Mouse (Mus musculus) urinary bladder, adult 18-20 months (tissue): Measurements from ENCODE around the gene Lrp5.

Source experiments
- DNase-seq, 2 experiments: peaks; one replicate each; pipeline ENCODE4 v3.0.0; 2022; ENCODE audit warnings: low spot score in 2 of 2, mixed read lengths in 2 of 2

Gene Lrp5

DNA sequence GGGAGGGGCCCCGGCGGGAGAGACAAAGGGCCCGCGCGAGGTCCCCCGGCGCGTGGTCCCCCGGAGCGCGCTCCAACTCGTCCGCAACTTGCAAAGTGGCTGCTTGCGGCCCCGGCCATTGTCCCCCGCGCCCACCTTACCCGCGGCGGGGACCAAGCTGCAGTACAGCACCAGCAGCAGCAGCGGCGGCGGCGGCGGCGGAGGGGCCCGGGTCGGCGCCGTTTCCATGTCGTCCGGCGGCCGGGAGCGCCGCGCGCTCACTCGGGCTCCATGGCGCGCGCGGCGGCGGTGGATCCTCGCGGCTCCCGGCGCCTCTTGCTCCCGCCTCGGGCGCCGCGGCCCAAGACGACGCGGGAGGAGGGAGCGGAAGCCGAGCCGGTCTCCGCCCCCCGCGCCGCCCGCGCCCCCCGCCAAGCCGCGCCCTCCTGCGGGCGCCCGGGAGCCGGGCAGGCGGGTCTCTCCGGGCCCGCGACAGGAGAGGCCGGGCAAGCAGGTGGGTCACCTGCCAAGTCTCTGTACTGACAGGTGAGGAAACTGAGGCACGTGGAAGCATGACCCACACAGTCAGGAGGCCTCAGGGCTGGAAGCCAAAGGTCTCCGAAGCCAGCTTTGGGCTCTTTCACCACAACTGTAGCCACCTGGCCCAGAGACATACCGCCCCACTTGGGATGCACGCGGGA lies at the start of gene Lrp5:
Gene Lrp5, minus strand, starts transcription at position 350 of the 680 bp plus-strand sequence.
- DNase-seq, result peak; percentile 57 to 63

DNA sequence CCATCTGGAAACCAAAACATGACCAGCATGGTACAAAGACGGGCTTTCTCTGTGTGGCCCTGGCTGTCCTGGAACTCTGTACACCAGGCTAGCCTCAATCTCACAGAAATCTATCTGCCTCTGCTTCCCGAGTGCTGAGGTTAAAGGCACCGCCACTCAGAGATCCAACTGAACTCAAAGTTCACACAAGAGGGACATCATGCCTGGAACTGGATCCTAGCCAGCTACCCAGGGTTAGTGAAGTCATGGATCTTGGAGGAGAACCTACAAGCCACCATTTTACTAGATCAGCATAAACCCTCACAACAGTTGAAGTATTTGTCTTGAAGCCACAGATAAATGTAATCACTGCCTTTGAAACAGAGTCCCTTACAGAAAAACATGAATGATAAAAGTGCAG lies 49.6 kb upstream of the Lrp5 start:
- DNase-seq, result no peak

DNA sequence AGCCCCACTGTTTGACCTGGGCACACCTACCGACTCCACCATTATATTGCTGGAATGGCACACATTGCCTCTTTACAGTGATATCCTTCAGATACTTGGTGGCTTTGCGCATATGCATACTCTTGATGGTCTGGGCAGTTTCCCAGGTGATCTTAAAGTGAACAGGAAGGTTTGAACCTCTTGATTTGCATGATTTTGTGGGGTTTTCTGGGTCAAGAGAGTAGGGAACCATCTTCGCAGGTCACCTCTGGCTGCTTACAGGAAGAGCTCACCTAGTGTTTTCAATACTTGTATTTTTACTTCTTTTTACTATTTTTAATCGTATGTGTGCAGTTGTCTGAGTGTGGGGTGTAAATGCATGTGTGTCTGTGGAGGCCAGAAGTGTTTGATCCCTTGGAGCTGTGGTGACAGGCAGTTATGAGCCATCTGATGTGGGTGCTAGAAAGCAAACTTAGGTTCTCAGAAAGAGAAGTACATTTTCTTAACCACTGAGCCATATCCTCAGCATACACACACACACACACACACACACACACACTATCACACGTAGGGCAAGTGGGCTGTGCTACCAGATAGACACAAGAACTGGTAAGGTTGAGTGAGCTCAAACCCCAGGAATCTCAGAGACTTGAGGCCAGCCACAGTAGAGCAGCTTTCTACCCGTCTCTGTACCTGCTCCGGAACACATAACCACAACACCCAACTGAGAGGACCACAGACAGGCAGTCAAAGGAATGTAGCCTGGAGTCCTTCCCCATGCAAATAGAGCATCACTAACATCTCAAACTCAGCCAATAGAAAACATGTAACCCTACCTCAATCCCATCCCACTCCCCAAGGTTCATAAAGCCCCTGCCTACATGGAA lies 44.6 kb upstream of the Lrp5 start:
- DNase-seq, result no peak

DNA sequence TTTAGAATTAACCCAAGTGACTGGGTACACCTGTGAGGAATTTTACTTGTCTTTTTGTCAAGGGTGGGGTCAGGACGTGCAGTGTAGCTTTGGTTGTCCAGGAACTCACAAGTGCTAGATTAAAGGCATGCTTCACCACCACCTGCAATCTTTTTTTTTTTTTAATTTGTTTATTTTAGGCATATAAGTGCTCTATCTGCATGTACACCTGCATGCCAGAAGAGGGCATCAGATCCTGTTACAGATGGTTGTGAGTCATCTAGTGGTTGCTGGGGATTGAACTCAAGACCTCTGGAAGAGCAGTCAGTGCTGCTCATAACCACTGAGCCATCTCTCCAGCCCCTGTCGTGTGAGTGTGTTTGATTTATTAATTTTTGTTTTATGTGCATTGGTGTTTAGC lies 42.5 kb upstream of the Lrp5 start:
- DNase-seq, result no peak

DNA sequence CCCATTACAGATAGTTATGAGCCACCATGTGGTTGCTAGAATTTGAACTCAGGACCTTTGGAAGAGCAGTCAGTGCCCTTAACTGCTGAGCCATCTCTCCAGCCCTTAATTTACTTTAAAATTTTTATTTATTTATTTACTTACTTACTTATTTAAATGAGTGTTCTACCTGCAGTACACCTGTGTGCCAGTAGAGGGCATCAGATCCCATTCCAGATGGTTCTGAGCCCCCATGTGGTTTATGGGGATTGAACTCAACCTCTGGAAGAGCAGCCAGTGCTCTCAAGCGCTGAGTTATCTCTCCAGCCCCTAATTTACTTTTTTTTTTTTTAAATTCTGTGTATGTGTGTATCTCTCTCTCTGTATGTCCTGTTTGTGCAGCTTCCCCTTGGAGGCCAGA lies 38.4 kb upstream of the Lrp5 start:
- peak in 1 of 2 experiments; percentile 31 for DNase-seq

DNA sequence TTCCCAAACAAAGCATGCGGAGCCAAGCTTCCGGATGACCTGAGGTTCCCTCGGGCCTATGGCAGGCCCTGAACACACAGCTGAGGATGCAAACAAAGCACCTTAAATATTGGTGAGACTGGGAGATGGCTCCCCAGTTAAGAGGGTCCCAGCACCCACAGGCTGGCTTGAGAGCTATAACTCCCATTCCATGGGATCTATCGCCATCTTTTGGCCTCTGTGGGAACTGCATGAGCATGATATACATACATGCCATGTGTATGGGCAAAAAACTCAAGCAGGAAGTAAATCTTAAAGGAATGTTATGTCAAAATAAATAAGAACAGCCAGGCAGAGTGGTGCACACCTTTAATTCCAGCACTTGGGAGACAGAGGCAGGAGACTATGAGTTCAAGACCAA lies 37.5 kb upstream of the Lrp5 start:
- DNase-seq, result no peak

DNA sequence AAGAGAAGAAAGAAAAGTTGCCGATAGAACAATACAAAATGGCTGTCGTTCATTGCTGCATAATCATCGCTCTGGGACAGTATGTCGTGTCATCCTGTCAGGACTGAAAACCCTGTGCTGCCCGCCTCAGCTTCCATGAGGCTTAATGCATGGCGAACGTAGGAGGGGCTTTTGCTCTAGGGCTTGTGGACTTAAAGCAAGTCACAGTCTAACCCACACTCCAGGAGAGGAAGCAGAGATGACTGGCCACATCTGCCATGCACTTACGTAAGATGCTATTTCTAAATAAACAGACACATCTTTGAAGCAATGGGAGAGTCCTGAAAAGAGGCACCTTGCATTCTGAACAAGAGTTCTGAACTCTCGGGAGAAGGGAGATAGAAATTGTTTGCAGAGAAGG lies 36.8 kb upstream of the Lrp5 start:
- no peak for DNase-seq

DNA sequence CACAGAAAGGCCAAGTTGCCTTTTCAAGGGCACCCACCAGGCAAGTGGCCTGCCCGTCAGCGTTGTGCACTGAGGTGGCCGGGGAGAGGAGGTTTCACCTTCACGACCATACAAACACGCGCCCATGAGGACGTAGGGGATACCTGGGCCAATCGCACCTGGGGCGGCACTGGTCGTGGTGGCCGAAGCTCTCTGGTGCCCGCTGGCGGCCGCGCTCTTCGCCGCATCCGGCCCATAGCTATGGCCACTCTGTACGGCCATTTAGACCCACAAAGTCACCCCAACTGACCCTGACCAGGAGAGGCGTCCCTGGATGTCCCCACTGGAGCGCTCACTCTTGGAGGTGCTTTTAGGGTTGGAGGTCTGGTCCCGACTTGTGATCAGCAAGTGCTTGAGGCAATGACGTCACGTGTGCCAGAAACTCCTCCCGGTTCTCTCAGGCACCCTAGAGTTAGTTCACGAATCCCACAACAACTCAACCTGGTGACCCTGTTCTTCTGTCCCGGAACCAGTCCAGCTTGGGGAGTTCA lies 33.1 kb upstream of the Lrp5 start:
- DNase-seq, result peak; percentile 45 to 77

DNA sequence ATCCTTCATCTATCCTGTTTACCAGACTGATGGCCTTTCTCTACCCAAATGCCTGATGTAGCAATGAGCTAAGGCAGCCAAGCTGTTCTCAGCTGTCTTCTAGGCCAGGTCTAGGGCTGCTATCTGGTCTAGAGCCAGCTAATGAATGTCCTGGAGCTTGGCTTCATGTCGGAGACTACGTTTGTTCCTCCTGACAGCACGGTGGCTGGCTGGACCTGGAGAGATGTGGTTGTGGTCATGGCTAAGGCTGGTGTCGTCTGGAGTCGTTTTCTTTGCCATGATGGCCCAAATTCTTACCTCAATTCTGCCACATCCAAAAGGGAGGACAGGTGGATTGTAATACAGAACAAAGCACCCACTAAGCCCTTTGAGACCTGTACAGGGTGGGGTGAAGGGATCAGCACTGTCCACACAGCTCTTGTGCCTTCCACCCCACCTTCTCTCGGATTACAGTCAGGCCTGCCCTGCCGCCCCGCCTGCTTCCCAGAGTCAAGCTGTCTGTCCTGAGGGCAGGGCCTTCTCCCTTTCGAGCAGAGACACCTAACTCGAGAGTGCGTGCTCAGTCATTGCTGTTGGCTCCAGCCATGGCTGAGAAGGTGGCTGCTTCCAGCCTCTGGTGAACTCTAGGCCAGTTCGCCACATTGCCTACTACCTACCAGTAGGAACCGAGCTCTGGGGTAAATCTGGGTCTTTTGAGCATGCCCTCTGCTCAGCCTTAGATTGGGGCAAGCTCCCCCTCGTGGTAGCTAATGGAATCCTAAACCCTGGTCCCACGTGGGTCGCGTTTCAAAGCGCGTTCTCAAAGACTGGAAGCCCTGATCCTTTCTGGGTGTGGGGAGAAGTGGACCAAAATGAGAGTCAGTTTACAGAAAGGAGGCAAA lies 32.4 kb upstream of the Lrp5 start:
- DNase-seq, result peak in 1 of 2 experiments; percentile 34

DNA sequence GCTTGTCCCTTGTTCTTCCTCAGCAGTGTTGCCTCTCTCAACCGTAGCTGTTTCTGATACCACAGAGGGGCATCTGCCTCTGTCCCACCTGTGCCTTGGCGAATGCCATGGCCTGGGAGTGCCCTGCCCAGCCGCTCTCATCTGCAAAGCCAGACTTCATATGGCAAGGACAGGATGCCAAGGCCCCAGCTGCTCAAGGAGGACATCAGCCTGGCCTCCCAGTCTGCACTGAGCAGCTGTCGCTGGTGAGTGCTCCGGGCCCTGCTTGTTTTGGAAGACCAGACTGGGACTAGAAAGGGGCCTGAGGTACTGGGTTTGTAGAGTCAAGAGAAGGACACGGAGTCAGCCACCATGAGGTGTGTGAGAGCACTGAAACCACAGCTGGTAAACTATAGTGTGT lies 28.0 kb upstream of the Lrp5 start:
- no peak for DNase-seq

DNA sequence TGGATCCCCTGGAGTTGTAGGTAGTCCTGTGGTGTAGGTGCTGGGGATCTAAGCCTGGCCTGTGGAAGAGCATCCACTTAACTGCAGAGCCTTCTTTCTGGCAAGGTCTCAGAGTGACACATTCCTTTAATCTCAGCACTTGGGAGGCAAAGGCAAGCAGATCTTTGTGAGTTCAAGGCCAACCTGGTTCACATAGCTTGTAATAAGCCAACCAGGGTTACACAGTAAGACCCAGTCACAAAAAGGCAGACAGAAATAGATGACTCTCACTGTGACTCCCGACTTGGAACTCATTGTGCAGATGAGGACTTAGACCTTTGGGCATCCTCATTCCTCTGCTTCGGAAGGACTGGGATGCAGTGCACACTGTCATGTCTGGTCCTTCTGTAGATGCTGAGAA lies 24.1 kb upstream of the Lrp5 start:
- DNase-seq, result no peak

DNA sequence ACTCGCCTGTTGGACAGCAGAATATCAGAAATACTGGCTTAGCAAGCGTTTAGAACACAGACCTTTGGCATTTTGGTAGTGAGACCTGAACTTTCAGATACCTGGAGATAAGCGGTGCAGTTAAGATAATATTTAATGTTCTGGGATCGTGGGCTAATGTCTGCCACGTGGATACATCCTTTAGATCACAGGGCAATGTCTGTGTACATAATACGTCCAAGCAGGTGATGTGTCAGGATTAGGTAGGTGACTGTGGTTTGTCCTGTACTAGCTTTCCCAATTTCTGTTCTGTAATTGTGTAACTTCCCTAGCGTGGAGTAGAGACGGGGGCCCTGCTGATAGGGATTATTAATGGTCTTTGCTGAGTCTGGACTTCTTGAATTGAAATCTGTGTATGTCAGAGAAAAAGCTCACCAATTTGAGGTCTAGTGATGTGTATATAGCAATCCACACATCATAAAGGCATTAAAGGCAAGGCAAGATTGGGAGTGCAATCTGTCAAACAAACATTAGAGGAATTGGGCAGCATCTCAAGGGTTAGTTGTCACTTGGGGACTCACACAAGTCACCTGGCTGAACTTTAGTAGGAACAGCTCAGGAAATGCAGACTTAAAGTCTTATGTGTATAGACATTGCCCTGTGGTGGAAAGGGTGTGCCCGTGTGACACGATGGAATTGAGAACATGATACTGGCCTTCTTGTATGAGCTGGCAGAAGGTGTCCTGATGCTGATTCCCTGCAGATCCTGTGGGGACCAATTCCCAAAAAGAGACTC lies 22.8 kb upstream of the Lrp5 start:
- DNase-seq, result no peak

DNA sequence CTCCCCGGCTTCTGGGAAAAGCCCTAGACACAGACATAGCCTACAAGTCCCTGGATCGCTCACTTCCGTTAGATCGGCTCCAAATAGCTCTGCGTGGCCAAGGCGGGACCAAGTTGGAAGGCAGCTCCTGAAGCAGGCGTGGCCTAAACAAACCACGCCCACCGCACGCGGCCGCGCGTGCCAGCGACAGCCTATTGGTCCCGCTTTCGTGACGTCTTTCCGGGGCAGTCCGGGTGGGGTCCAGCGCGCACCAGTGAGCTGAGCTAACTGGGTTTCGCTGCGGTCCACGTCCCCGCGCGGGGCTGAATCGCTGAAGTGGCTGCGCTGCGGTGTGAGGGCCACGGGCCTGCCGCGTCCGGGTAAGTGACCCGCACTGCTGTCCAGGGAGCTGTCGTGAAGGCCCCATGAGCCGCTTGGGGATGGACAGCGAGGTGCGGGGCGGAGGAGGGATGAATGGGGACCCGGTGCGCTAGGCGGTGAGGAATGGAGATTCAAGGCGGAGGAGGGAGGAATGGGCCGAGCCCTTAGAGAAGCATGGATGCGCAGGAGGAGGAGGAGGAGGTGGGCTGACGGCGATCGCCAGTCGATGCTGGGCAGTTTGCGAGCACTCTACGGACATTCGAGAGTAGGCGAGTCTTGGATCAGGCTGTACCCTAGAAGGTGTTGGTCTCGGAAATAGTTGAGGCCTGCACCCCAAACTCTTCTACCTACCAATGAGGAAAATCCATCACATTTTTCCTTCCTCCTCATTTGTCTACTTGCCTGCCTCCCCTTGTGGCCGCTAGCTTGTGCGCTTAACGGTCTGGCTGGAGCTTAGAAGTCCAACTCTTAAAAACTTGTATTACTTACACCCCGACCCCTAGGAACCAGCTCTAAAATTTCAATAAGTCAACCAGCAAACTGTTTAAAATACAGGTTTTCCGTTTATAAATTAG lies 22.0 kb upstream of the Lrp5 start, which contains the start of gene 1810055G02Rik:
Gene 1810055G02Rik, plus strand, starts transcription at position 216 of the 935 bp plus-strand sequence.
- peak; percentile 96 to 98 for DNase-seq

DNA sequence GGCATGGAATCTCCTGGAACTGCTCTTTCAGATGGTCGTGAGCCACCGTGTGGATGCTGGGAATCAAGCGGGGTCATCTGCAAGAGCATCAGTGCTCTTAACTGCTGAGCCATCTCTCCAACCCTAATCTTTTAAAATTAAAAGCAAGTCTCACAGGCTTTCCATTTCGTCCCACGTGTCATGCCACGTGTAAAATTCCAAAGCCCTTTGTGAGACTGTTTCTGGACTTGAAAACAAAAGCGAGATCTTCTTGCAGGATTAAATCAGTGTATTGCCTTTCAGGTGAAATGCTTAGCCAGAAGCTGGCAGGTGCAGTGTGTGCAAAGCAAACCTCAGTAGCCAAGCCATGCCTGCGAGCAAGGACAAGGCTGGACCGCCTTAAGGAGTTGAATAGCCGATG lies 21.2 kb upstream of the Lrp5 start:
- DNase-seq, result no peak

DNA sequence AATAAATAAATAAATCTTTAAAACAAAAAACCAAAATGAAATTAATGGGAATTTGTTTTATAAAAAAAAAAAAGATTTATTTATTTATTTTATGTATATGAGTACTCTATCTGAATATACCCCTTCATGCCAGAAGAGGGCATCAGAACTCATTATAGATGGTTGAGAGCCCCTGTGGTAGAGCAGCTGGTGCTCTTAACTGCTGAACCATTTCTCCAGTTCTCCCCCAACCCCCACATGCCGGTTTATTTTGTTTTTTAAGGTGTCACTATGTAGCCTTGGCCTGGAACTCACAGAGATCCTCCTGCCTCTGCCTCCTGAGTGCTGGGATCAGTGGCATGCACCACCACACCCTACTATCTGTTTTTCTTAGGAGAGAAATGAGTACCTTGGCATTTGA lies 19.9 kb upstream of the Lrp5 start:
- DNase-seq, result no peak

DNA sequence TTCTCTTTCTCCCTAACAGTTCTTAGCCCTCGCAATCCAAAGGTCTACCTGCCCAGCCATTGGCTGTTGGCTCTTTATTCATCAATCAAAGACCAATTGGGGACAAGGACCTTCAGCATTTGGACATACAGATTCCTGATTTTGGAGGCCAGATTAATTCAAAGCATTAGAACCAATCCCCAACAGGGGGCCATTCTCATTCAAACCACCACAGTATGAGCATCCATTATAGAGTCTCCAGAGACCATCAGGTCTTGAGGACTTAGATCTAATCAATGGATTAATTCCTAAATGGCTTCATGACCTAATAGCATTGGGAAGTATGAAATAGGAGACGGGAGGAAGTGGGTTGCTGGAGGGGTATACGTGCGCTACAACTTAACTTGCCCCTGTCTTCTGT lies 16.1 kb upstream of the Lrp5 start:
- no peak for DNase-seq

DNA sequence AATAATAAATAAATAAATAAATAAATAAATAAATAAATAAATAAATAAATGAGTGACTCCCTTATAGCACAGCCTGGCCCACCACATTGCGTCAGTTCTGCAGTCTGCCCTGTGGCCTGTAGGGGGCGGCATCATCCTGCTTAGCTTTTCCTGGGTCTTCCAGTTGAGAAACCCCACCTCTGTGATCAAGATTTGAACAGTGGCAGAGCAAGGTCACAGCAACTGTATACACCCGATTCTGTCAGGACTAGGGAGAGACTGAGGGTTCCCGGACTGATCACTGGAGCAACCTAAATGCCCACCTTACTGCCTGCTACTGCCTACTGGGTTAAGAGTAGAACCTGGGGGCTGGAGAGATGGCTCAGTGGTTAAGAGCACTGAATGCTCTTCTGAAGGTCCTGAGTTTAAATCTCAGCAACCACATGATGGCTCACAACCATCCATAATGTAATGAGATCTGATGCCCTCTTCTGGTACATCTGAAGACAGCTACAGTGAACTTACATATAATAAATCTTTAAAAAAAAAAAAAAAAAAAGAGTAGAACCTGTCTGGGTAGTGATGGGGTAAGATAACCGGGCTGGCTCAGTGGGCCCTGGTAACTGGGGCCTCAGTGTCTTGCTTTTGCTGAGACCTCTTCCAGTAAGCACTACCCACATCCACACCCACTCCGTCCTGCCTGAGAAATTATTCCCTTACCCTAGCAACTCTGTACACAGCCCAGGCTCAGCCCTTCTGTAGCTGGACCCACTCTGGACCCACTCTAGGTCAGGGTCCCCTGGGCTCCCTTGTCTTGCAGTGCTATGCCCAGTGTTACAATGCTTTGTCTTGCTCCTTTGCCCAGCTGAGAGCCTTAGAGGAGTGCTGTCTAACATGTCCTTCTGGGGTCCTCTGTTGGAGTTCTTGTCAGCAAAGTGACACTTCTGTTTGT lies 13.4 kb upstream of the Lrp5 start:
- peak; percentile 59 to 61 for DNase-seq

DNA sequence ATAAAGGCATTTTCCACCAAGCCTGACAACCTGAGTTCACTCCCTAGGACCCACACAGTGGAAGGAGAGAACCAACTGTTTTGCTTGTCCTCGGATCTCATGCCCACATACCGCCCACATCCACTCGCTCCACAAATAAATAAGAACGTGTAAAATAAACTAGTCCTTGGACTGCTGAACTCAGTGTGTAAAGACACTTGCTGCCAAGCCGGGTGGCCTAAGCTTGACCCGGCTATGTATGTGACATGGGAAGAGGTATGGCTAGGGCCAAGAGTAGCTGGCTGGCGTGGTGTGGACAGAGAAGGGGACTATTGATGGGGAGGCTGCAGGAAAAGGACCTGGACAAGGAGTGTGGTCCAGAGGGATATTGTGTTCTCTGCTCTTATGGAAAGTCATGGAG lies 11.7 kb upstream of the Lrp5 start:
- DNase-seq, result no peak

DNA sequence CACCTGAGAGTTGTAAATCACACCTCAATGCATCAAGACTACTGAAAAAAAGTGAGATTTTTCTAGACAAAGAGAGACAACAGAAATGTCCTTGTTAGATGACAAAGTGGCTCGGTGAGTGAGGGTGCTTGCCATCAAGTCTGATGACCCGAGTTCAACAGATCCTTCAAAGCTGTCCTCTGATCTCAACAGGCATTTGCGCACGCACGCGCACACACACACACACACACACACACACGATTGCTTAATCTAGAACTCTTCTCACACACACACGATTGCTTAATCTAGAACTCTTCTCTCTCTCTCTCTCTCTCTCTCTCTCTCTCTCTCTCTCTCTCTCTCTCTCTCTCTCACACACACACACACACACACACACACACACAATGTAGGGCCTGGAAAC lies 9.6 kb upstream of the Lrp5 start:
- DNase-seq, result no peak
